Mouse (Mus musculus) midbrain, embryonic 16.5 days (tissue): Measurements from ENCODE around the gene Fam171a1. TPM values are rescaled to one million over a fixed set of nuclear protein-coding genes. Genes with fewer than 3 reads are reported as not detected.

Experiments used
- ATAC-seq: fragments of 200-750 bp; cut with Nextera tagmentation; 2 replicates; pipeline ENCODE4 v1.8.0; 2017; ENCODE audit warnings: moderate TSS enrichment
- H3K27ac ChIP-seq: fragments of 300-500 bp; sonication (generic); 2 replicates; pipeline ENCODE4 v1.5.1; 2014; ENCODE audit warnings: mild to moderate bottlenecking, low read length, mixed read lengths
- H3K27me3 ChIP-seq: fragments of 300-500 bp; sonication (generic); 2 replicates; pipeline ENCODE4 v1.6.1; 2014; ENCODE audit warnings: low read depth, low read length, mixed read lengths; ENCODE audit not compliant: control insufficient read depth, insufficient read depth
- H3K36me3 ChIP-seq: fragments of 300-500 bp; sonication (generic); 2 replicates; pipeline ENCODE4 v1.6.1; 2014; ENCODE audit warnings: mild to moderate bottlenecking, low read length, moderate library complexity, mixed read lengths; ENCODE audit not compliant: control insufficient read depth, insufficient read depth
- H3K4me1 ChIP-seq: fragments of 300-500 bp; sonication (generic); 2 replicates; pipeline ENCODE4 v1.6.1; 2014; ENCODE audit warnings: mild to moderate bottlenecking, low read length, mixed read lengths; ENCODE audit not compliant: control insufficient read depth, insufficient read depth
- H3K4me2 ChIP-seq: fragments of 300-500 bp; sonication (generic); 2 replicates; pipeline ENCODE4 v1.6.1; 2014; ENCODE audit warnings: mild to moderate bottlenecking, low read length, mixed read lengths
- H3K4me3 ChIP-seq: fragments of 300-500 bp; sonication (generic); 2 replicates; pipeline ENCODE4 v1.5.1; 2014; ENCODE audit warnings: low read depth, mild to moderate bottlenecking, low read length, moderate library complexity, mixed read lengths
- H3K9ac ChIP-seq: fragments of 300-500 bp; sonication (generic); 2 replicates; pipeline ENCODE4 v1.6.1; 2014; ENCODE audit warnings: low read depth, low read length, mixed read lengths
- H3K9me3 ChIP-seq: fragments of 300-500 bp; sonication (generic); replicated peaks from 2 replicates; pipeline ENCODE4 v1.6.1; 2014; ENCODE audit warnings: mild to moderate bottlenecking, low read length, mixed read lengths; ENCODE audit not compliant: control insufficient read depth, poor library complexity, severe bottlenecking
- WGBS: fragments of 180-500 bp; shearing (Covaris S2); extraction: QIAGEN DNeasy Blood & Tissue Kit; methylation state at CpG from one replicate; pipeline ENCODE4 v1.1.7; 2014; 5-methylcytosine and 5-hydroxymethylcytosine counted together
- polyA plus RNA-seq: library from polyadenylated mRNA; unstranded; fragments of >200 nt; fragmentation: Nextera tagmentation; extraction: Ambion mirVana; gene quantifications from 2 replicates; pipeline ENCODE4 v1.2.1, GENCODE M21; 2015

The Fam171a1 gene
- polyA plus RNA-seq, 1 experiment from 2014 or later, result 44.0 TPM

DNA sequence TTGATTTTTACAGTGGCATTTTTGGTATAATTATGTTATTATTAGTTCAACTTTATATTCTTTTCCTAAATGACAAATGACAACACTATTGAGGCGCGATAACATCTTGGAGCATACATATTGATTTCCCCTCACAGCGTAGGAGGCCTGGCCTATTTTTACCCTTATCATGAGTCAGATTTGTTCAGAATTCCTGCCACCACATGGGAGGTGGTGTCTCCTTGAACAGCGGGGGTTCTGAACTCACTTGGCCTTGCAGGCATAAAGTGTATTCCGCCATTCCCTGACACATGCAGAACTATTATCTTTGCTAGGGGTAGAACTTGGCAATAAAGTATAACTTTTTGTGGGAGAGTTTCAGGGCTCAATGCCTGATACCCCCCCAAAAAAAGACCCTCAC, 30.3 kb downstream of the Fam171a1 start:
- Histone ChIP-seq H3K27ac (no peak overlapping the region), H3K4me2 (no peak overlapping the region), H3K4me3 (no peak overlapping the region), H3K4me1 (peaks cover 4% of the 10 kb centered on the region), H3K9me3 (no peaks in the 10 kb centered on the region), H3K27me3 (no peaks in the 10 kb centered on the region), H3K9ac (no peak overlapping the region), H3K36me3 (0 out of 2 replicates have a peak, but pooled peaks cover 4% of the 10 kb centered on the region)
- no peak for ATAC-seq
- 92% methylated on average over 5 of the region's 5 CpGs for WGBS

DNA sequence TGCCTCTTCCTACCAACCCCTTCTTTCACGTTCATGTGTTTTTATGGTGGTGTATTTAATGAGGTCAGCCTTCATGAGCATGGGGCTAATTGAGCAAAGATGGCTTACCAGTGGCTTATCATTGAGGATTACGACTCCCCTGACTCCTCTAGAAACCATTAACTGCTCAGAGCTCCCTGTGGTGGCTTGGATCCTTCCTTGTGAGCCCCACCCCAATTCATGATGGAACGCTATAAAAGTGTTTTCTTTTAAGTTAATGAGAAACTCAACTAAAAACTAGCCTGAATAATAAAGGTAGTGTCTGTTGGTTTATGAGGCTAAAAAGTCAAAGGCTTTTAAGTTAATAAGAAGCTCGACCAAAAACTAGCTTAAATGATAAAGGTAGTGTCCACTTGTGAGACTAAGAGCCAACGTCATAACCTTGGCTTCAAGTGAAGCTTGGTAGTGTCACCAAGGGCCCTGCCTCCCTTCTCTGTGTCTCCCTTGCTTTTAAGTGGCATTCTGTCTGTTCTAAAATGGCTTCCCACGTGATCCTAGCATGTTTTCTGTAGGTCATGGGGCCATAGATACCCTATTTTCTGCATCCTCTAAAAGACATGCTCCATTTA, 33.6 kb downstream of the Fam171a1 start:
- no peak for ATAC-seq
- no peaks in the 10 kb centered on the region for H3K27me3 ChIP-seq
- H3K4me2 ChIP-seq, result no peak overlapping the region
- H3K36me3 ChIP-seq, result 0 out of 2 replicates have a peak, but pooled peaks cover 4% of the 10 kb centered on the region
- peaks cover 7% of the 10 kb centered on the region for H3K4me1 ChIP-seq
- H3K9ac ChIP-seq, result no peak overlapping the region
- no peaks in the 10 kb centered on the region for H3K9me3 ChIP-seq
- H3K4me3 ChIP-seq, result no peak overlapping the region
- H3K27ac ChIP-seq, result no peak overlapping the region
- WGBS, result 90% methylated on average over 6 of the region's 6 CpGs

GRCm38 (mm10) chr2:3148731-3149130, 34.7 kb downstream of the Fam171a1 start:
- no peak overlapping the region for H3K4me2 ChIP-seq
- no peaks in the 10 kb centered on the region for H3K9me3 ChIP-seq
- peaks cover 7% of the 10 kb centered on the region for H3K4me1 ChIP-seq
- ATAC-seq, result no peak
- WGBS, result 89% methylated on average over 8 of the region's 8 CpGs
- no peak overlapping the region for H3K4me3 ChIP-seq
- H3K36me3 ChIP-seq, result 0 out of 2 replicates have a peak, but pooled peaks cover 4% of the 10 kb centered on the region
- no peak overlapping the region for H3K9ac ChIP-seq
- H3K27me3 ChIP-seq, result no peaks in the 10 kb centered on the region
- H3K27ac ChIP-seq, result no peak overlapping the region

DNA sequence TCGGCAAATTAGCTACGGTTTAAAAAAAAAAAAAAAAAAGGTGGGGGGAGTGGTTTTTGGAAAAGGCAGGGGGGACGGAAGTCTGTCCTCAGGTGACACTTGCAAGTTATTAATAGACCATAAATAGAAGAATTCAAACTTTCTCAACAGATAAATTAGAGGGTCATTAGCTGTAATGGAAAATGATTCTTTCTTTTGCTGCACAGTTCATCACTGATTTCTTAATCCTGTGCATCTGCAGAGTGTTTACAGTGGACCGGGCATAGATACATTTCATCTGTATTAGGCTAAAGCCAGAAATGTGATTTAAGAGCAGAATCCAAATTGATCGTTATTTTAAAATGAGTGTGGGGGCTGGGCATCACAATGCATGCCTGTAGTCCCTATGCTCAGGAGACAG, 36.3 kb downstream of the Fam171a1 start:
- no peak for ATAC-seq
- Histone ChIP-seq H3K9me3 (no peaks in the 10 kb centered on the region), H3K27ac (no peak overlapping the region), H3K36me3 (0 out of 2 replicates have a peak, but pooled peaks cover 4% of the 10 kb centered on the region), H3K4me3 (no peak overlapping the region), H3K27me3 (no peaks in the 10 kb centered on the region), H3K9ac (no peak overlapping the region), H3K4me2 (no peak overlapping the region), H3K4me1 (peaks cover 14% of the 10 kb centered on the region)
- WGBS, result 76% methylated on average over 5 of the region's 5 CpGs

GRCm38 (mm10) chr2:3151336-3151735, 37.3 kb downstream of the Fam171a1 start:
- Histone ChIP-seq H3K4me2 (no peak overlapping the region), H3K4me1 (peaks cover 14% of the 10 kb centered on the region), H3K36me3 (no peaks in the 10 kb centered on the region), H3K27me3 (no peaks in the 10 kb centered on the region), H3K27ac (no peak overlapping the region), H3K9me3 (no peaks in the 10 kb centered on the region), H3K4me3 (no peak overlapping the region), H3K9ac (no peak overlapping the region)
- ATAC-seq, result no peak; the same call in 1 of the 2 replicates
- WGBS, result 68% methylated on average over 3 of the region's 3 CpGs

- Histone ChIP-seq H3K27ac (no peak overlapping the region), H3K9me3 (no peaks in the 10 kb centered on the region), H3K27me3 (no peaks in the 10 kb centered on the region), H3K4me2 (no peak overlapping the region), H3K4me1 (peaks cover 14% of the 10 kb centered on the region), H3K9ac (no peak overlapping the region), H3K4me3 (no peak overlapping the region), H3K36me3 (no peaks in the 10 kb centered on the region)
- WGBS, result 81% methylated on average over 1 of the region's 1 CpGs
- no peak for ATAC-seq
Observed at GRCm38 (mm10) chr2:3154091-3154665, 40.2 kb downstream of the Fam171a1 start.

- no peak overlapping the region for H3K27ac ChIP-seq
- no peaks in the 10 kb centered on the region for H3K9me3 ChIP-seq
- no peak overlapping the region for H3K4me2 ChIP-seq
- no peaks in the 10 kb centered on the region for H3K36me3 ChIP-seq
- no peak overlapping the region for H3K9ac ChIP-seq
- WGBS, result 53% methylated on average over 2 of the region's 2 CpGs
- peaks cover 14% of the 10 kb centered on the region for H3K4me1 ChIP-seq
- H3K27me3 ChIP-seq, result no peaks in the 10 kb centered on the region
- ATAC-seq, result no peak
- no peak overlapping the region for H3K4me3 ChIP-seq
Observed at GRCm38 (mm10) chr2:3154986-3155385, 41.0 kb downstream of the Fam171a1 start.

GRCm38 (mm10) chr2:3157030-3157429, 43.0 kb downstream of the Fam171a1 start:
- Histone ChIP-seq H3K4me1 (peaks cover 7% of the 10 kb centered on the region; the same call in 1 of the 2 replicates), H3K9me3 (no peaks in the 10 kb centered on the region), H3K9ac (no peak overlapping the region), H3K4me3 (no peak overlapping the region), H3K27me3 (no peaks in the 10 kb centered on the region), H3K4me2 (no peak overlapping the region), H3K27ac (no peak overlapping the region), H3K36me3 (no peaks in the 10 kb centered on the region)
- no peak for ATAC-seq
- 84% methylated on average over 3 of the region's 3 CpGs for WGBS

GRCm38 (mm10) chr2:3157661-3158344, 43.8 kb downstream of the Fam171a1 start:
- H3K27ac ChIP-seq, result no peak overlapping the region
- no peak overlapping the region for H3K4me3 ChIP-seq
- no peaks in the 10 kb centered on the region for H3K27me3 ChIP-seq
- peaks cover 7% of the 10 kb centered on the region; the same call in 1 of the 2 replicates for H3K4me1 ChIP-seq
- no peaks in the 10 kb centered on the region for H3K9me3 ChIP-seq
- no peaks in the 10 kb centered on the region for H3K36me3 ChIP-seq
- H3K9ac ChIP-seq, result no peak overlapping the region
- 81% methylated on average over 10 of the region's 10 CpGs for WGBS
- ATAC-seq, result no peak
- no peak overlapping the region for H3K4me2 ChIP-seq
